ENCODE assay signal across 8 mouse cellular contexts in the genomic region with DNA sequence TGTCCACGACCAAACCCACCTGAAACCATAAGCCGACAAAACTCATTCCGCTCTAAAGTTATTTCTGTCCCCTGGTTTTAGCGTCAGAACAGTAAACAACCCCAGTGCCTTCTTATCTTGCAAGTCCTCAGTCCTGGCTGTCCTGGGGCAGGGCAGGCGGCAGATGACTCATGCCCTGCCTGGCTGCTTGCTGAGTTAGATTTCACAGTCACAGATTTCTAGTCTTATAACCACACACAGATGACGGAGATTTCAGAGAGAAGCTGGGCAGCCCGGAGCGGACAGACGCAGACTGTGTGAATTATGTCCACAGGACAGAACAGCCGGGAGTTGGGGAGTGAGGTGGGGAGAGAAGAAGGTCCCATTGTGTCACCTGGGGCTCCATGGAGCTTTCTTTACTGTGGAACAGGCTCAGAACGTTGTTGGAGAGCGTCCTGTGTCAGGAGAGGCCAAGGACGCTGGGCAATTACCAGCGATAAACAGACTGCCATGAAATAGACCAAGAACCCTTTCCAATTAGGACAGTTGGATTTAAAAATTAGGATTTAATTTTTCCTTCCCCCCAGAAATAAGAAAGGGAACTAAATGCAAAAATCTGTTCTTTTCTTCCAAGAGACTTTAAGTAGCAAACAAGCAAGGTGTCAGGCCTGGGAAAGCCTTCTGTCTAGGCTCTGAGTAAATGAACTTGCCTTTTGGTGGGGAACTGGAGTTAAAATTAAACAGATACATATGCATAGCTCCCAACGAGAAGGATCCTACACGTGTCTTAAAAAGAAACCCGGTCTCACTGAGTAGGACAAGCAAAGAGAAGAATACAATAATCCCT.
A peak's percentile ranks its signal among the peaks of the same experiment; 100 is the strongest.
DNase-seq lines count a peak whose midpoint lies in the region; ATAC-seq and TF ChIP-seq lines count a peak whose summit lies in the region.

No protein-coding gene starts in this region.

- no peak overlapping the region for H3ac ChIP-seq in myocyte (ENCODE audit: control insufficient read depth, insufficient read length)

- no peaks in the 10 kb centered on the region for H3K36me3 ChIP-seq in heart, embryonic 10.5 days
- H3K36me3 ChIP-seq in myocyte (ENCODE audit: control insufficient read depth, insufficient read depth) = no peaks in the 10 kb centered on the region

- H3K9me3 ChIP-seq in heart, embryonic 10.5 days = no peaks in the 10 kb centered on the region

- H3K27ac ChIP-seq in heart, embryonic 10.5 days = peak overlapping the region; percentile 77

- H3K27me3 ChIP-seq in heart, embryonic 10.5 days (ENCODE audit: insufficient read depth, poor library complexity, severe bottlenecking) = no peaks in the 10 kb centered on the region
- no peaks in the 10 kb centered on the region for H3K27me3 ChIP-seq in myocyte (ENCODE audit: control insufficient read depth, insufficient read depth, insufficient read length)

- 25% methylated on average over 17 of the region's 17 CpGs for WGBS in heart, embryonic 10.5 days

- H3K4me1 ChIP-seq in heart, embryonic 10.5 days = peaks cover 9% of the 10 kb centered on the region

- peak; percentile 27 for TF ChIP-seq POLR2A in myocyte (IDR thresholded peaks at IDR 0.05; ENCODE audit: insufficient read length, low read depth)

- H3K4me3 ChIP-seq in heart, embryonic 10.5 days = peak overlapping the region; percentile 37
- H3K4me3 ChIP-seq in myocyte = no peak overlapping the region

- peak; percentile 53 for ATAC-seq in frontal cortex, adult (ENCODE audit: low TSS enrichment)

- DNase-seq in frontal cortex, postnatal 25 days (ENCODE audit: low spot score in 2 of 2) = no peak
- peak; percentile 78 to 79 for DNase-seq in adrenal gland, postnatal 36 days
- peak; percentile 79 for DNase-seq in heart, embryonic 10.5 days (ENCODE audit: low spot score)
- no peak for DNase-seq in cerebellum, adult 11 months
- no peak for DNase-seq in lung, postnatal 10 days
- no peak for DNase-seq in cerebellum, adult 9-10 months

- H3K79me2 ChIP-seq in myocyte (ENCODE audit: control insufficient read depth, insufficient read depth) = no peaks in the 10 kb centered on the region

- H3K4me2 ChIP-seq in myocyte (ENCODE audit: low read depth) = peak overlapping the region; percentile 92

TF ChIP-seq in myocyte, 11 proteins besides CTCF, POLR2A, EP300 and RAD21:
- TF ChIP-seq MYOG (IDR thresholded peaks at IDR 0.05; ENCODE audit: control insufficient read depth in 1 of 3, insufficient read depth in 1 of 3, insufficient read length in 2 of 3, low read depth in 2 of 3) = peak in 1 of 3 experiments; percentile 74
- TF ChIP-seq TCF12 (IDR thresholded peaks at IDR 0.05; ENCODE audit: insufficient read depth, poor library complexity, severe bottlenecking) = peak; percentile 2
- TF ChIP-seq CEBPB (IDR thresholded peaks at IDR 0.05; ENCODE audit: insufficient read depth, poor library complexity, severe bottlenecking) = no peak
- TF ChIP-seq MYOD1 (IDR thresholded peaks at IDR 0.05; ENCODE audit: control insufficient read depth in 1 of 3, insufficient read length in 2 of 3, low read depth in 2 of 3) = peak in 1 of 3 experiments; percentile 59

Comparison
In these comparisons a context has a peak if more than half of its experiments do, and no peak if none do; other contexts are left out.
1. DNase-seq: peak in adrenal gland, postnatal 36 days (2 of 2) and heart, embryonic 10.5 days (single experiment); none in frontal cortex, postnatal 25 days (0 of 2), cerebellum, adult 11 months (single experiment), lung, postnatal 10 days (single experiment) and cerebellum, adult 9-10 months (single experiment).